Mouse (Mus musculus) heart, adult 8-10 months (tissue): ENCODE measurements at regions not wholly inside any gene's neighbourhood (a gene's known extent, or its start where the extent isn't known, plus 50 kb on each side); places are given as distances from the start of the nearest gene placed in this dataset.

ENCODE experiments used
- DNase-seq: peaks from one replicate; pipeline ENCODE4 v3.0.0; 2022; ENCODE audit warnings: low spot score

- DNase-seq: no peak
These were observed 103.4 kb downstream of the Mreg start for GRCm38 (mm10) chr1:72108678-72109077.

- no peak for DNase-seq
These were observed 105.0 kb downstream of the Mreg start for GRCm38 (mm10) chr1:72107125-72107524.

- no peak for DNase-seq
These were observed 105.5 kb downstream of the Mreg start for GRCm38 (mm10) chr1:72106655-72107054.

- DNase-seq: no peak
These were observed 106.6 kb downstream of the Mreg start for GRCm38 (mm10) chr1:72105435-72106057.

- no peak for DNase-seq
These were observed 108.1 kb downstream of the Mreg start for GRCm38 (mm10) chr1:72103962-72104361.

- DNase-seq: no peak
These were observed 108.7 kb downstream of the Mreg start for GRCm38 (mm10) chr1:72103387-72103786.

GRCm38 (mm10) chr1:72099447-72099846 is 112.7 kb downstream of the Mreg start:
- DNase-seq: no peak

GRCm38 (mm10) chr1:72091344-72091743 is 120.8 kb downstream of the Mreg start:
- no peak for DNase-seq

GRCm38 (mm10) chr1:72085661-72086060 is 126.4 kb downstream of the Mreg start:
- no peak for DNase-seq

- no peak for DNase-seq
These were observed 127.9 kb downstream of the Mreg start for GRCm38 (mm10) chr1:72084219-72084618.

GRCm38 (mm10) chr1:72082366-72082765 is 129.7 kb downstream of the Mreg start:
- DNase-seq: no peak

GRCm38 (mm10) chr1:72081811-72082210 is 130.3 kb downstream of the Mreg start:
- no peak for DNase-seq

- no peak for DNase-seq
These were observed 133.1 kb downstream of the Mreg start for GRCm38 (mm10) chr1:72078926-72079550.

GRCm38 (mm10) chr1:72076341-72076740 is 135.8 kb downstream of the Mreg start:
- no peak for DNase-seq

- DNase-seq: no peak
These were observed 136.6 kb downstream of the Mreg start for GRCm38 (mm10) chr1:72075464-72075863.

GRCm38 (mm10) chr1:72073245-72073644 is 138.9 kb downstream of the Mreg start:
- DNase-seq: no peak

- no peak for DNase-seq
These were observed 141.6 kb downstream of the Mreg start for GRCm38 (mm10) chr1:72070489-72070888.

GRCm38 (mm10) chr1:72069056-72069455 is 143.1 kb downstream of the Mreg start:
- no peak for DNase-seq

GRCm38 (mm10) chr1:72065090-72065489 is 147.0 kb downstream of the Mreg start:
- no peak for DNase-seq

GRCm38 (mm10) chr1:72060393-72060792 is 151.7 kb downstream of the Mreg start:
- no peak for DNase-seq

GRCm38 (mm10) chr1:72058045-72058703 is 153.9 kb downstream of the Mreg start:
- DNase-seq: no peak

GRCm38 (mm10) chr1:72054541-72054940 is 157.6 kb downstream of the Mreg start:
- no peak for DNase-seq

- DNase-seq: no peak
These were observed 161.2 kb downstream of the Mreg start for GRCm38 (mm10) chr1:72050858-72051257.
